Mouse (Mus musculus) liver, postnatal 0 days (tissue): ENCODE data around the gene Dscaml1.

ENCODE experiments used
- CTCF ChIP-seq: sonication (generic); IDR thresholded peaks from 2 replicates; pipeline ENCODE4 v1.5.1; 2016; ENCODE audit warnings: antibody characterized with exemption, low read depth
- EP300 ChIP-seq: IDR thresholded peaks from 2 replicates; pipeline ENCODE4 v1.6.1; 2016; ENCODE audit warnings: antibody characterized with exemption, low read depth, mild to moderate bottlenecking

GRCm38 (mm10) chr9:45533253-45533652 lies 106.8 kb downstream of the Dscaml1 start:
- TF ChIP-seq CTCF (no peak), EP300 (no peak)
